Mouse (Mus musculus): ENCODE measurements at regions not wholly inside any gene's neighbourhood (a gene's known extent, or its start where the extent isn't known, plus 50 kb on each side); places are given as distances from the start of the nearest gene placed in this dataset.

- no peaks in the 10 kb centered on the region for H3K9me3 ChIP-seq (ENCODE audit: control insufficient read depth, low read length)
- H3K4me1 ChIP-seq (ENCODE audit: control insufficient read depth, insufficient read depth, low read length): no peaks in the 10 kb centered on the region
- no peak overlapping the region for H3K4me3 ChIP-seq (ENCODE audit: low read depth, low read length)
- no peak for DNase-seq (ENCODE audit: low spot score)
- ATAC-seq (ENCODE audit: insufficient number of reproducible peaks, low FRiP score, low TSS enrichment, low read depth): no peak
- H3K27ac ChIP-seq (replicated peaks; ENCODE audit: low read depth, low read length): no peak overlapping the region
- no peak overlapping the region for H3K9ac ChIP-seq (ENCODE audit: low read length)
- H3K36me3 ChIP-seq (ENCODE audit: control insufficient read depth, insufficient read depth, low read length): no peaks in the 10 kb centered on the region
- no peak overlapping the region for H3K4me2 ChIP-seq (ENCODE audit: low read depth, severe bottlenecking)
- H3K27me3 ChIP-seq (ENCODE audit: control insufficient read depth, insufficient read depth, low read length): no peaks in the 10 kb centered on the region
- WGBS: 96% methylated on average over 20 of the region's 20 CpGs
These were observed 120.3 kb downstream of the Tfap2a start for GRCm38 (mm10) chr13:40617881-40618280.

GRCm38 (mm10) chr13:40608526-40608925 lies 129.7 kb downstream of the Tfap2a start:
- DNase-seq (ENCODE audit: low spot score) (no peak), ATAC-seq (ENCODE audit: insufficient number of reproducible peaks, low FRiP score, low TSS enrichment, low read depth) (no peak)
- no peaks in the 10 kb centered on the region for H3K9me3 ChIP-seq (ENCODE audit: control insufficient read depth, low read length)
- no peak overlapping the region for H3K9ac ChIP-seq (ENCODE audit: low read length)
- no peaks in the 10 kb centered on the region for H3K36me3 ChIP-seq (ENCODE audit: control insufficient read depth, insufficient read depth, low read length)
- 73% methylated on average over 4 of the region's 4 CpGs for WGBS
- H3K4me3 ChIP-seq (ENCODE audit: low read depth, low read length): no peak overlapping the region
- H3K4me2 ChIP-seq (ENCODE audit: low read depth, severe bottlenecking): no peak overlapping the region
- peaks cover 10% of the 10 kb centered on the region; the same call in 1 of the 2 replicates for H3K27me3 ChIP-seq (ENCODE audit: control insufficient read depth, insufficient read depth, low read length)
- no peaks in the 10 kb centered on the region for H3K4me1 ChIP-seq (ENCODE audit: control insufficient read depth, insufficient read depth, low read length)
- no peak overlapping the region for H3K27ac ChIP-seq (replicated peaks; ENCODE audit: low read depth, low read length)

- Histone ChIP-seq H3K4me1 (ENCODE audit: control insufficient read depth, insufficient read depth, low read length) (no peaks in the 10 kb centered on the region), H3K36me3 (ENCODE audit: control insufficient read depth, insufficient read depth, low read length) (no peaks in the 10 kb centered on the region), H3K9me3 (ENCODE audit: control insufficient read depth, low read length) (no peaks in the 10 kb centered on the region), H3K27ac (replicated peaks; ENCODE audit: low read depth, low read length) (no peak overlapping the region), H3K4me2 (ENCODE audit: low read depth, severe bottlenecking) (peak overlapping the region; percentile 30; the same call in 1 of the 2 replicates), H3K9ac (ENCODE audit: low read length) (no peak overlapping the region), H3K27me3 (ENCODE audit: control insufficient read depth, insufficient read depth, low read length) (peaks cover 17% of the 10 kb centered on the region; the same call in 1 of the 2 replicates), H3K4me3 (ENCODE audit: low read depth, low read length) (peak overlapping the region; percentile 9; the same call in 1 of the 2 replicates)
- 31% methylated on average over 25 of the region's 25 CpGs for WGBS
- DNase-seq (ENCODE audit: low spot score) (peak; percentile 53), ATAC-seq (ENCODE audit: insufficient number of reproducible peaks, low FRiP score, low TSS enrichment, low read depth) (0 out of 2 replicates have a peak, but pooled peaks have one; percentile 21)
These were observed 131.5 kb downstream of the Tfap2a start for GRCm38 (mm10) chr13:40606405-40607271.

GRCm38 (mm10) chr13:40605686-40606404 lies 132.3 kb downstream of the Tfap2a start:
- peak overlapping the region; percentile 30; the same call in 1 of the 2 replicates for H3K4me2 ChIP-seq (ENCODE audit: low read depth, severe bottlenecking)
- H3K9me3 ChIP-seq (ENCODE audit: control insufficient read depth, low read length): no peaks in the 10 kb centered on the region
- H3K4me1 ChIP-seq (ENCODE audit: control insufficient read depth, insufficient read depth, low read length): no peaks in the 10 kb centered on the region
- H3K36me3 ChIP-seq (ENCODE audit: control insufficient read depth, insufficient read depth, low read length): no peaks in the 10 kb centered on the region
- no peak overlapping the region for H3K27ac ChIP-seq (replicated peaks; ENCODE audit: low read depth, low read length)
- H3K4me3 ChIP-seq (ENCODE audit: low read depth, low read length): no peak overlapping the region; the same call in 1 of the 2 replicates
- H3K9ac ChIP-seq (ENCODE audit: low read length): no peak overlapping the region
- 67% methylated on average over 16 of the region's 16 CpGs for WGBS
- peaks cover 18% of the 10 kb centered on the region; the same call in 1 of the 2 replicates for H3K27me3 ChIP-seq (ENCODE audit: control insufficient read depth, insufficient read depth, low read length)
- DNase-seq (ENCODE audit: low spot score) (no peak), ATAC-seq (ENCODE audit: insufficient number of reproducible peaks, low FRiP score, low TSS enrichment, low read depth) (peak; percentile 39; the same call in 1 of the 2 replicates)

- ATAC-seq (ENCODE audit: insufficient number of reproducible peaks, low FRiP score, low TSS enrichment, low read depth) (no peak), DNase-seq (ENCODE audit: low spot score) (no peak)
- WGBS: 75% methylated on average over 12 of the region's 12 CpGs
- no peaks in the 10 kb centered on the region for H3K36me3 ChIP-seq (ENCODE audit: control insufficient read depth, insufficient read depth, low read length)
- no peaks in the 10 kb centered on the region for H3K4me1 ChIP-seq (ENCODE audit: control insufficient read depth, insufficient read depth, low read length)
- H3K4me3 ChIP-seq (ENCODE audit: low read depth, low read length): no peak overlapping the region
- H3K9me3 ChIP-seq (ENCODE audit: control insufficient read depth, low read length): no peaks in the 10 kb centered on the region
- H3K27ac ChIP-seq (replicated peaks; ENCODE audit: low read depth, low read length): no peak overlapping the region
- H3K4me2 ChIP-seq (ENCODE audit: low read depth, severe bottlenecking): no peak overlapping the region
- H3K27me3 ChIP-seq (ENCODE audit: control insufficient read depth, insufficient read depth, low read length): no peaks in the 10 kb centered on the region
- no peak overlapping the region for H3K9ac ChIP-seq (ENCODE audit: low read length)
These were observed 163.0 kb downstream of the Tfap2a start for GRCm38 (mm10) chr13:40574981-40575745.

- no peaks in the 10 kb centered on the region for H3K4me1 ChIP-seq (ENCODE audit: control insufficient read depth, insufficient read depth, low read length)
- no peaks in the 10 kb centered on the region for H3K27me3 ChIP-seq (ENCODE audit: control insufficient read depth, insufficient read depth, low read length)
- H3K36me3 ChIP-seq (ENCODE audit: control insufficient read depth, insufficient read depth, low read length): no peaks in the 10 kb centered on the region
- WGBS: 80% methylated on average over 5 of the region's 5 CpGs
- H3K27ac ChIP-seq (replicated peaks; ENCODE audit: low read depth, low read length): no peak overlapping the region
- no peak for DNase-seq (ENCODE audit: low spot score)
- H3K4me3 ChIP-seq (ENCODE audit: low read depth, low read length): no peak overlapping the region
- no peak overlapping the region for H3K4me2 ChIP-seq (ENCODE audit: low read depth, severe bottlenecking)
- no peak overlapping the region for H3K9ac ChIP-seq (ENCODE audit: low read length)
- H3K9me3 ChIP-seq (ENCODE audit: control insufficient read depth, low read length): no peaks in the 10 kb centered on the region
- no peak for ATAC-seq (ENCODE audit: insufficient number of reproducible peaks, low FRiP score, low TSS enrichment, low read depth)
These were observed 168.7 kb downstream of the Tfap2a start for GRCm38 (mm10) chr13:40569461-40569860.

GRCm38 (mm10) chr13:40567821-40568220 lies 170.4 kb downstream of the Tfap2a start:
- no peak overlapping the region for H3K4me3 ChIP-seq (ENCODE audit: low read depth, low read length)
- no peak overlapping the region for H3K27ac ChIP-seq (replicated peaks; ENCODE audit: low read depth, low read length)
- H3K4me1 ChIP-seq (ENCODE audit: control insufficient read depth, insufficient read depth, low read length): no peaks in the 10 kb centered on the region
- H3K4me2 ChIP-seq (ENCODE audit: low read depth, severe bottlenecking): no peak overlapping the region
- 75% methylated on average over 3 of the region's 3 CpGs for WGBS
- DNase-seq (ENCODE audit: low spot score) (no peak), ATAC-seq (ENCODE audit: insufficient number of reproducible peaks, low FRiP score, low TSS enrichment, low read depth) (no peak)
- H3K27me3 ChIP-seq (ENCODE audit: control insufficient read depth, insufficient read depth, low read length): no peaks in the 10 kb centered on the region
- H3K9ac ChIP-seq (ENCODE audit: low read length): no peak overlapping the region
- no peaks in the 10 kb centered on the region for H3K9me3 ChIP-seq (ENCODE audit: control insufficient read depth, low read length)
- H3K36me3 ChIP-seq (ENCODE audit: control insufficient read depth, insufficient read depth, low read length): no peaks in the 10 kb centered on the region

GRCm38 (mm10) chr13:40564351-40564750 lies 173.8 kb downstream of the Tfap2a start:
- no peak overlapping the region for H3K9ac ChIP-seq (ENCODE audit: low read length)
- no peak overlapping the region for H3K4me3 ChIP-seq (ENCODE audit: low read depth, low read length)
- no peak overlapping the region for H3K4me2 ChIP-seq (ENCODE audit: low read depth, severe bottlenecking)
- no peaks in the 10 kb centered on the region for H3K4me1 ChIP-seq (ENCODE audit: control insufficient read depth, insufficient read depth, low read length)
- H3K27me3 ChIP-seq (ENCODE audit: control insufficient read depth, insufficient read depth, low read length): no peaks in the 10 kb centered on the region
- no peaks in the 10 kb centered on the region for H3K36me3 ChIP-seq (ENCODE audit: control insufficient read depth, insufficient read depth, low read length)
- H3K27ac ChIP-seq (replicated peaks; ENCODE audit: low read depth, low read length): no peak overlapping the region
- ATAC-seq (ENCODE audit: insufficient number of reproducible peaks, low FRiP score, low TSS enrichment, low read depth) (no peak), DNase-seq (ENCODE audit: low spot score) (no peak)
- no peaks in the 10 kb centered on the region for H3K9me3 ChIP-seq (ENCODE audit: control insufficient read depth, low read length)
